Mouse (Mus musculus) inflammation-experienced regulatory T-cells, adult 6 months (primary cell): ENCODE measurements around the gene Zdbf2. TPM values are rescaled to one million over a fixed set of nuclear protein-coding genes. Genes with fewer than 3 reads are reported as not detected.
"Not testable (repeated sequence)": the region's sequence is repeated elsewhere in the genome, so short reads cannot be mapped to it uniquely, and the experiment has no call there.

Experiments
- ATAC-seq: one replicate; pipeline ENCODE4 v1.8.0; 2017
- polyA plus RNA-seq, 3 experiments: library from polyadenylated mRNA; unstranded; fragments of 100-300 nt; shearing (Covaris generic); gene quantifications; one replicate each; pipeline ENCODE4 v1.2.1; 2017

Zdbf2 gene
- polyA plus RNA-seq, 3 experiments from 2014 or later = 0.07 TPM; not detected in 2

DNA sequence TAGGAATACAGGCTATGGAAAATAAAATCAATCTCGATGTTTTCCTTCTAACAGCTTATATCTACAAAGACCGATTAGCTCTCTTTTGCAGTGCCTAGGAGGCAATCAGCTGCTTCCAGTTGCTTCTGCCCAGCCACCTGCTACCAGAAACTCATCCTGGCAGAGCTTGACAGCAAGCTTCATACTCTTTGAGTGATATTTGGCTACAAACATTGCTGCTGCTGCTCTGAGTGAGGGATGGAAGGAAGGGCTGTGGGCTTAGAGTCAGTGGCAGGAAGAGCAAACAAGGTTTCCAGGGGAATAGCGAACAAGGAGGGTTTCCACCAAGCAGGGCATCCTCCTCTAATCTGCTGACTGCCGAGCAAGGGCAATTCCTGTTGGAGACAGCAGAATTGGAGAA lies 7.6 kb upstream of the Zdbf2 start:
- ATAC-seq = no peak

DNA sequence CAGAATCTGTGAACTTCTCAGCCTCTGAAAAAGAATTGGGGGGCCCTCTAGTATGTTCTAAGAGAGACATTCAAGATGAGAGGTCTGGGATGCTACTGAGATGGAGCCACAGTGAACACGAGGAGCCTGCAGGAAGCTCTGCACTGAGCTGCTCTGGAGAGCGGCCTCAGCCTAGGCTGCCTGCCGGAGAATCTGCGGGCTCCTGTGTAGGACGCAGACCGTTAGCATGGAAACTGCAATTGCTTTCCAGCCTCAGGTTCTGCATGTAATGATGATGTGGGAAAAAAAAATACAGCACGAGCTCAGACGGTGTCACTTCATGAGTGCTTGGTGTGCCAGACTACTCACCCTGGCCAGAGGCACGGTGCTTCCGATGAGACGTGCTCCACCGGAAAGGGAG lies 6.9 kb upstream of the Zdbf2 start:
- no peak for ATAC-seq

DNA sequence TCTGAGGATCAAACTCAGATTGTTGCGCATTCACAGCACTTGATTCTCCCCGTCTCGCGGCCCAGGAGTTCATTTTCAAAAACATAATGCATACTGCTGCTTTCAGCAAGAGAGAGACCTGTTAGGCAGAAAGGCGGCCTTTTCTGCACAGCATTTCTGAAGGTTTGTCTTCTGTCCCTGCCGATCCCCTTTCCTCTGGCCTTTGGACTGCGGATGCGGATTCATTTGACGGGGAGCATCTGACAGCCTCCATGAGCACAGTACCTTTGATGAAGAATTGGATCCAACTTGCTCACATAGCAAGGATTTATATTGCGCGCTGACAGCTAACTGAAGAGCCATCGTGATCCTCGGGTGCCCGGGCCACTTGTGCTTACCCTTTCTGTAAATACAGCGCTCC lies 6.3 kb upstream of the Zdbf2 start:
- ATAC-seq = no peak

DNA sequence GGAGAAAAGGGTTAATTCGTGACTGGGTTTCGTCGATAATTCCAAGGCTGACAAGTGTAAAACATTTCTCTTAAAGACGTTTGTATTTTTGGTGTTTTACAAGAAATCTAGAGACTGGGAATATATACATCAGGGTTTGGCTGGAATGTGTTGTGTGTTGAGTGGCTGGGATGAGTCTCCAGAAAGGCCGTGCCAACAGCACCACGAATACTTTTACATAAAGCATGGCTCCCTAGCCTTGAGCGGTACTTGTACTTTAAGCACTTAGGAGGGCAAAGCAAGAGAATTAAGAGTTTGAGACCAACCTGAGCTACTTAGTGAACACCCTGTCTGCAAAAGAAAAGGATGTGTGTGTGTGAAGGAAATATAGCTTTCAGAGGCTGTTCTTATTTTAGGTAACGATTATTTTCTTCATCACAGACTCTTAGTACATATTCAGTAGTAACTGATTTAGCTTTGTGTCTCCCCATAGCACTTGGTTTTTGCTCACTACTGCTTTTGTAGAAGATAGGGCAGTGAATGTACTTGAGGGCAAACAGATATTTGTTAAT lies 865 bp upstream of the Zdbf2 start:
- no peak for ATAC-seq

DNA sequence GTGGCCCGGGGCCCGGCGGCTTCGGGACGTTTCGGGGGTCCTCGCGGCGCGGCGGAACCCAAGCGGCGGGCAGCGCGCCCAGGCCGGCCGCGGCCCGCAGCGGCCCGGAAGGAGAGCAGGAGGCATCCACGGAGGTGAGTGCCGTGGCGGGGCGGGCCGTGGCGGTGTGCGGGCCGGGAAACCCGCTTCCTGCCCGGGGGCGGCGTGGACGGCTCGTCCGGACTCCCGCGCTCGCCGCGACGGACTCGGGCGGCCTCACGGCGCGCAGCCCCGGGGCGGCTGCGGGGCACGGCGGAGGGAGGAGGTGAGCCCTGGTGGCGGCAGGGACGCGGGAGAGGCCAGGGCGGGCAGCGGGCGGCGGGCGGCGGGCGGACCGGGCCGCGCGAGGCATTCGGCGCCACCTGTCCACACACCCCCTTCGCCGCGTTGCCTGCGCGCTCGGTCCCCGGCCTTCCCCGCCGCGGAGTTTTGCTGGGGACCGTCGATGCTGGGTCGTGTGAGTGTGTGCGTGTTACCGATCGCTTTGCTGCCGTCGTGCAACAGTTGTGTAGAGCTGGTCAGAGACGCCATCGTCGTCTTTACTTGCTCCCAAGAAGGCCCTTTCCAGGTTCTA lies 380 bp downstream of the Zdbf2 start:
- no peak for ATAC-seq

DNA sequence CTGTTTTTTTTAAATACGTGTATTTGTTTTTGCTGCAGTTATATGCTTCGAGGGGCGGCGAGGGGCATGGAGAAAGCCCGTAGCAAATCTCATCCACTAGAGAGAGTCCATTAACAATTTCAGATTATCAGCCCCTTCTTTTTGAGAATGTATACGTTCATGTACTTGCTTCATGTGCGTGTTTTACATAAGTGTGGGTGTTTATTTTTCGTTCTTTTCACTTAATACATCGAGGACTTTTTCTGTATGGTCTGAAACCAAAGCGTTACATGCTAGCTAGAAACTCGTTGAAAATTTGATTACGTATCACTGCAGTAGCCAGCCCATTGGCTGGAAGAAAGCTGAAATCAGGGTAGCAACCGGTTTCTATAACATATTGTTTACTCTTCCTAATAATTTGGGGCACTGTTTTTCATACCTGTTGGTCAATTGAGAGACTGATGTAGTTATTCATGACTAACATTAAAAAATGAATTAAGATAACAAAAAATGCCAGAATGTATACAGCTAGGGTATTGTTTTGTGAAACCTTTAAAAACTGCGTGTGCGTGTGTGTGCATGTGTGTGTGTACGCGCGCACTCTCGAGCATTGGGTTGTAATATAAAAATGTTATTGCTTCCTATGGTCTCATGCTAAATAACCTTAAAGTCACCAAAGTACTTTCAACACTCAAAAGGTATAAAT lies 1.1 kb downstream of the Zdbf2 start:
- ATAC-seq = no peak

DNA sequence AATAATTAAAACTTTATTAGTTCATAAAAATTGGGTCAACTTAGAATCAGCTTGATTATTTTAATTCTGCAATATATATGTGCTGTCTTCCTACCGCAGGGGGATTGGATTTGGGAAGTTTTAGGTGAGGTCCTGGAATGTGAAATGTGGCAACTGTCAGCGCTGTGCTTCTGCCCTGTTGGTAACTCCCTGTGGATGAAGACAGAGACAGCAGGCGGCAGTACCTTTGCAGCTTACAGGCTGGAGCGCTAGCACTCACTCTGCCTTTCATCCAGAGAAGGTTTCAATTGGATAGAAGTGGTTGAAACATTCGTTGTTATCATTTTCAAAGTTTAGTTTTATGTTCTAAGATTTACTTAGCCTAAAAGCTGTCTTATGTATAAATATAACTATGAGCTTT lies 5.0 kb downstream of the Zdbf2 start:
- no peak for ATAC-seq

DNA sequence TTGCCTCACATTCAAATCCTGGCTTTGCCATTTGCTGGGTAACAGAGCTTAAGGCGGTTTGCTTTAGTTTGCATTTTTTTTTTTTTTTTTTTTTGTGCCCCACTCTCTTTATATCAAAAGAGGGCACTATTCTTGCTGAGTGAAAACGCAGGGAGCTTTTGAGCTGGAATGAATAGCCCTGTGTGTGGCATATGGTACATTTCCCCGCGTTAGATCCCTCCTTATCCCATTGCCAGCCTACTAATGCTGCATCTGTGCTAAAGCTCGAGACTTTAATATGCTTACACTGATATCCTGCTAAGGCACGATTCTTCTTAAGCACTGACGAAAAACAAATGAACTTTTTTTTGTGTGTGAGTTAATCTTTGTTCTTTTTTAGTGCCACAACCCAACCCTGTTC lies 20.9 kb downstream of the Zdbf2 start:
- no peak for ATAC-seq

DNA sequence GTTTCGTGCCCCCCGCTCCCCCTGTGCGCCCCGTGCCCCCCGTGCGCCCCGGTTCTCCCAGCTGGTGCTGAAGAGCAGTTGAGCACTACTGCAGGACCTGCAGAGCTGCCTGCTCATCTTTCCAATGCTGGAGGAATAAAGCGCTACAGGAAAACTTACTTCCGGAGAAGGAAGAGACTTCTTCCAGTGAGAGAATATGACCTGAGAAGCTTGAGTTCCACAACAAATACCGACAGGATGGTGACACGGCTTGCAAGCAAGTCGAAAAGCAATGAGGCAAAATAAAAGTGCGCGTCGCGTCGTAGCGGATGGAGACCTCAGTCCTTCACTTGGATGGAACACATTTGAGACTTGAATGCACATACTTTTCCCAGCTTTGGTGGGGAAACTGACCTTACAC lies 36.6 kb downstream of the Zdbf2 start:
- ATAC-seq = no peak

DNA sequence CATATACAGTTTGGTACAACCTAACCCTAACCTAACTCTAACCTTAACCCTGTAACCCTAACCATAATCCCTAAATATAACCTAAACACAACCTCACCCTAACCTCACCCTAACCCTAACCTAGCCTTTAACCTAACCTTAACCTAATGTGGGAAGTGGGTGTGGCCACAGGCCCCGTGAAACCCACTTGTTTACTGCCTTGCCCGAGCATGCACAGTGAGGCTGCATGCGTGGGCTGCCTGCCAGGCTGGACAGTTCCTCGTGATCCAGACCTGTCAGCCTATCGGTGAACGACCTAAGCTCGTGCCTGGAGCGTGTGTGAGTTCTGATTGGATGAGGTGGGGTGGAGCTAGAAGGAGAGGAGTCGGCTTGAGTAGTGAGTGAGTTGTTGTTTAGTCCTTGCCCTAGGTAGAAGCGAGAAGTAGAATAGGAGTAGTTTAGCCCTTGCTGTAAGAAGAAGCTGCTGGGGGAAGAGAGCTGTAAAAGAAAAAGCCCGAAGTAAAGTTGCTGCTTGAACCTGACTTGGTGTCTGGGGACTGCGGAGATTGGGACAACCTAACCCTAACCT lies 50.6 kb downstream of the Zdbf2 start:
- ATAC-seq = not testable (repeated sequence)

Other genes with a start within 250 kb of the Zdbf2 start
- gene Ino80d, start 158.6 kb upstream of the Zdbf2 start, polyA plus RNA-seq = 10 to 100 TPM; 17.3 to 27.5 (median 19.9) TPM
- 1,000 to 10,000 TPM in 2 of 3 experiments, 100 to 1,000 TPM in 1; 826 to 1,123 (median 1,047) TPM for gene Eef1b2, start 96.4 kb upstream of the Zdbf2 start, polyA plus RNA-seq
- gene Ndufs1, start 96.4 kb upstream of the Zdbf2 start, polyA plus RNA-seq = 100 to 1,000 TPM; 101 to 116 (median 108) TPM
- not detected for gene Gpr1, start 58.7 kb upstream of the Zdbf2 start, polyA plus RNA-seq
- under 1 TPM in 2 of 3 experiments, not detected in 1; 0.38 to 0.45 TPM for gene Adam23, start 172.6 kb downstream of the Zdbf2 start, polyA plus RNA-seq